Mouse (Mus musculus) T-helper 2 cell (primary cell): Measurements from ENCODE around the gene Dnajb11.

Experiments used
- in situ Hi-C: fragments of 300-600 bp; cut with MboI, MseI; formaldehyde crosslinking; loops from one replicate; pipeline ENCODE4 v1.15.1; 2025; ENCODE audit warnings: high pct_unique_total_duplicates

The Dnajb11 gene

DNA sequence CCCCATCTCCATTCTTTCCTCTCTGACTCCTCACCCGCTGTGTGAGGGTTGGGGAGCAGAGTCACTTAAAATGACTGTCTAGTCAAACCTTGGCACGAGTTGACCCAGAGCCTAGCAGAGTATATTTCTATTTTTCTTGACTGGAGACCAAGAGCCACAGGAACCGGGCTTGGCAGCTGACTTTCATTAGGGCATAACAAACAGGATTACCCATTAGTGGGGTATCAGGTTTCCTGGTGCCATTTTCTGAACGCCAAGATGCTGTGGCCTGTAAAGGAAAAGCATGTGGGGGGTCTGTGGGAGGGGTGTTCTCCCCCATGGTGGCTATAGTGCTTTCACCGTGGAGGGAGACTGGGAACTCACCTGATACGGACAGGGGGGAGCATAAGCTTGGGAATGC lies 23.3 kb downstream of the Dnajb11 start:
- in situ Hi-C loops, result no loop called here

- in situ Hi-C loops, result no loop called here
Observed at GRCm38 (mm10) chr16:22881487-22881886, 23.8 kb downstream of the Dnajb11 start.

GRCm38 (mm10) chr16:22883441-22883840 lies 25.8 kb downstream of the Dnajb11 start:
- in situ Hi-C loops, result no loop called here

DNA sequence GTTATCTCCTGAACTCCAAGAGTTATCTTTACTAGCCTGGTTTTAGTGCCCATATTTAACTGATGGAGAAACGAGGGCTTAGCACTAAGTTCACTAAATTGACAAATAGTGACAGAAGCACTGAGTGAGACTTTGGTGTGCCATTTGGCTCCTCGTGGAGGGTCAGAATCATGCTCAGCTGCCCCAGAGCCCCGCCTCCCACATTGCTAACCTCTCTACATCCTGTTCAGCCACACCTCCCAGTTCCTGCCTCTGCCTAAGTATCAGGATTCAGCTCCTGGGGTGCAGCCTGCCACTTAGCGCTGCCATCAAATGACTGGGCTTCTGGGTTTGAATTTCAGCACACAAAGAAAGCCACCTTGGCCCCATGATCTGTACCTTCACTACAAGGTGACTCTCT lies 27.7 kb downstream of the Dnajb11 start:
- in situ Hi-C loops, result no loop called here

DNA sequence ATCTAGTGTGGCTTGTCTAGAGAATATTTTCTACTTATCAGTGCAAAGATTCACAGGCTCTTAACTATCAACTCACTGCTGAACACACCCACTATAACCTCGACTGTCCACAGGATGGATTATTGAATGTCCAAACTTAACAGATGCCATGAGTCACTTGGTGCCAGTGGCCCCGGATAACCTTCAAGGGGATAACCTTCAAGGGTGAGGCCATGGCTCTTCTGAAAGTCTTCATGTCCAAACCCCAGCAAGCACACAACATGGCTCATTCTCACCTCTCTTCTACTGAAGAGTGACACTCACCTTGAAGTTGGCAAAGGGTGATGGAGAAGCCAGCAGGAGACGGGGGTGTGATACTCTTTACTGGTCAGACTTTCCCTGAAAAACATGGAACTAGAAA lies 29.1 kb downstream of the Dnajb11 start:
- in situ Hi-C loops, result no loop called here

DNA sequence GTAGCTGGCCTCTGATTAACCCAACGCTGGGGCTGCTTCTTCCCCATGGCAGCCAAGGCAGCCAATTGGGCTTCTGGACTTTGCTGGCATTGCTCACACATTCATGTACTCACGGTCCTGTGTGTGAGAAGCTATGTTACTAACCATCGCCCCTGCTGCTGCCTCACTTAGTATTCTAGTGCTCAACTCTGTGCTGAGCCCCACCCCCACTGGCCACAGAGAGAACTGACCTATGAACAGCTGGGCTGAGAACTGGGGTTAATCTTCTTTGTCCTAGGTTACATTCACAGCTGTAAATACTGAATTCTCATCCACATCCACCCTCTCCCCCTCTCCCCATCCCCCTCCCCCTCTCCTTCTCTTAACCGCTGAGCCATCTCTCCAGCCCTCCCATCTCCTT lies 31.2 kb downstream of the Dnajb11 start:
- in situ Hi-C loops, result no loop called here

DNA sequence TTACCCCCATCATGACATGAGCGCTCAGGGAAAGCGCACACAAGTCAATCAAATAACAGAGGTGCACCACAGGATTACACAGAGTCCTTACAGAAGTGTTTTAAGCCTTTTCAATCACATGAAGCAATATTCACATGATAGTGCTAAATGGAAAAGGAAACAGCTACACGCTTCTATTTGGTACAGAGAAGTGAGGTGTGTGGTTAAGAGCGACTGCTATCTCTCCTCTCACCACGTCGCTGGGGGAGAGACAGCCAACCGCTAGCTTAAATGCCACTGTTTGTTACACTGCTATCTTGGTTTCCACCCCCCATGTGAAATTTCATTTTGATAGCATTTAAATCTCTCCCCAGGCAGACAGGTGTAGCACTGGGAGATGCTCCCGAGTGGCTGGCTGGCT lies 32.1 kb downstream of the Dnajb11 start:
- in situ Hi-C loops, result no loop called here

DNA sequence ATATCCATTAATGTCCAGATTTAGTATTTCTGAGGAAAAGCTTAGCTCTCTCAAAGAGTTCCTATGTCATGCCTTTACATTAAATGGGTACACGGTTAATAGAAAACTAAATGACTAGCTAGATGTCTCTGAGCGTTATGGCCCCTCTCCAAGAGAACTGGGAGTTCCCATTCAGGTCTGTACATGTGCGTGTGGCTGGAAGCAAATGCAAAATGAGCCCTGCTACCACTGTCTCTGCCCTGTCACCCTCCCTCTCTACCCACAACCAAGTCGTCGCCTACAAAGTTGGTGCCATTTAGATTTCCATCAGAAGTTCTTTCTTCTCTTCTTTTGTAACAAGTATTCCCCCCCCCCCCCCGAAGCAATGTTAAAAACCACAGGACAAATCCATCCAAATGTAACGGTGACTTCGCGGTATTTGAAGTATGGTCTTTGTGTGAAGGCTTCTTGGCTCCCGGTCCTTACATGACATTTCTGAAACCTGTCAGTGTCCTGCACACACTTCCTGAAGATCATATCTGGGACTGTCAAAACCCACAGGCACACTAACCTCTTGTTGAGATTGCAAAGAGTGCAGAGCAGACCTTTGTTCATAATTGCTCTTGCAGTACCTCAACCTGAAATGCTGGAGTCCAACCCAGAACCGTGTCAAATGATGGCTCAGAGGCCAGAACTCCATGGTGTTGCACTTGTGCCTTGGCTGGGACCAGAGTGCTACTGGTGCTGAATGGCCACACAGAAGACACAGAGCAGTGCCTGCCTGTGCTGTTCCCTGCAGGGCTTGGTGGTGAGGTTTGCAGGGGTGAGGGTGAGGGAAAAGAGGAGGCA lies 33.3 kb downstream of the Dnajb11 start, which contains the start of gene Ahsg:
Ahsg (plus strand) TSS at position 595 of the 828 bp plus-strand sequence.
- in situ Hi-C loops, result no loop called here

DNA sequence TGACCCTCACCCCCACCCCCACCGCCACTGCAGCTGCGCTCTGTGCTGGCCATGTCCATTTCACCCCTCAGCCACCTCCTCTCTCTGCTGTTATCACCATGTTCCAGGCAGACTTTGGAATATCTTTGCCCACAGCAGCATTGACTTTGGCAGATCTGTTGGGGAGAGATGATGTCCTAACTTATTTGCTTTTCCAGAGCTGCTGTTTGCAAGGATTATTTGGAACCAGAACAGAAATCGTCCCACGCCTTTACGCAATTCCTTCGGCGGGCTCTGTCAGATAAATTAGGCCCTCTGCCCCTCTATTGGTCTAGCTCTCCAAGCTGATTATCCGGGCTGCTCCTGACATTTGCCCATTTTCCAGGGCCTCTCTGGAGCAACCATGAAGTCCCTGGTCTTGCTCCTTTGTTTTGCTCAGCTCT lies 34.1 kb downstream of the Dnajb11 start:
- in situ Hi-C loops, result no loop called here

GRCm38 (mm10) chr16:22894095-22894494 lies 36.5 kb downstream of the Dnajb11 start:
- in situ Hi-C loops, result no loop called here

- in situ Hi-C loops, result no loop called here
Observed at GRCm38 (mm10) chr16:22896618-22897017, 39.0 kb downstream of the Dnajb11 start.

GRCm38 (mm10) chr16:22899346-22899745 lies 41.7 kb downstream of the Dnajb11 start:
- in situ Hi-C loops, result no loop called here

DNA sequence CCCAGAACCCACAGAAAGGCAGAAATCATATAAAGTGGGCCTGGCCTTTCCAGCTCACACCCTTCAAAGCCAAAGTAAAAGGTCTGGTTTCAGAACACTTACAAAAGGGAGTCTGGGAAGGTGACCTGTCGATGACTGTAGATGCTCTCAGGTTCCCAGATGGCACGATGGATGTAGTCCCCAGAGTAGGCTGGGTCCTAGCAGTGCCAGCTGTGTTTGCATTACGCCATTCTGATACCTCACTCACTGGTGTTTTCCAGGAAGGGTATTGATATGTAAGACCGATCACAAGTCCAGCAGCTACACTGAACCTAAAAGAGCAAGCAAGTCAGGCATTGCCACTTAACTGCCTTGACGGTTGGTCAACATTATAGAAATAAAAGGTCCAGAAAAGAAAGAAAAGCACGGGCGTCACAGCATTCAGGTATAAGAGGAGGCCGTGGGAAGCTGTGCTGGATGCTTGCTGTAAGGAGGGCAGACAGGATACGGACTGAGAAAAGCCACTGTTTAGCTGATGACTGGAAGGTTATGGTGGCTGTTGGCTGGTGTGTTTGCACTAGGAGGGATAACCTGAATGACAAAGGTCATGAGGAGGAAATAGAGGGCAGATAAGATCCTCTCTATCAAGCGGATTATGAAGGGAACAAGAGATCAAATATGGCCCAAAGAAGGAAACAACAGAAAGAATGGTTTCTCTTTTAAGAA lies 42.4 kb downstream of the Dnajb11 start:
- in situ Hi-C loops, result no loop called here

DNA sequence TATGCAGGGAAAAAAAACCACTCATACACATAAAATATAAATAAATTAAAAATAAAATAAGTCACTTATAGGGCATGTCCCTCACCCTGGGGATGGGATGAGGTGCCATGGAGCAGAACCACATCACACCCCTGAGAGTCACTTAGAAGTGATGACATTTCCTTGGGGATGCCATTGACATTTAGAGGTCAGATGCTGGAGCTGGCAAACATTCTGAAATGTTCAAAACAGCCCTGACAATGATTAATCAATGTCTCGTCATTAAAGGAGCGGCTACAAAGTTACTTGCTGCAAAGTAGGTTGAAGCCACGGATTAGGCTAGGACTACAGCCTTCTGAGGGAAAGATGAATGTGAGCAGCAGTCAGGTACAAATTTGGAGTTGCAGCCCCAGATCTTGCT lies 43.7 kb downstream of the Dnajb11 start:
- in situ Hi-C loops, result no loop called here

GRCm38 (mm10) chr16:22909290-22909689 lies 51.6 kb downstream of the Dnajb11 start:
- in situ Hi-C loops, result no loop called here

- in situ Hi-C loops, result loop anchor here (10.0 kb wide), 1 partner anchor 1187 kb away; no protein-coding TSS in a partner anchor
Observed at GRCm38 (mm10) chr16:22911986-22912385, 54.3 kb downstream of the Dnajb11 start.

GRCm38 (mm10) chr16:22912886-22913285 lies 55.2 kb downstream of the Dnajb11 start:
- in situ Hi-C loops, result loop anchor here (10.0 kb wide), 1 partner anchor 1188 kb away; no protein-coding TSS in a partner anchor

GRCm38 (mm10) chr16:22914276-22914675 lies 56.6 kb downstream of the Dnajb11 start:
- in situ Hi-C loops, result loop anchor here (10.0 kb wide), 1 partner anchor 1189 kb away; no protein-coding TSS in a partner anchor

DNA sequence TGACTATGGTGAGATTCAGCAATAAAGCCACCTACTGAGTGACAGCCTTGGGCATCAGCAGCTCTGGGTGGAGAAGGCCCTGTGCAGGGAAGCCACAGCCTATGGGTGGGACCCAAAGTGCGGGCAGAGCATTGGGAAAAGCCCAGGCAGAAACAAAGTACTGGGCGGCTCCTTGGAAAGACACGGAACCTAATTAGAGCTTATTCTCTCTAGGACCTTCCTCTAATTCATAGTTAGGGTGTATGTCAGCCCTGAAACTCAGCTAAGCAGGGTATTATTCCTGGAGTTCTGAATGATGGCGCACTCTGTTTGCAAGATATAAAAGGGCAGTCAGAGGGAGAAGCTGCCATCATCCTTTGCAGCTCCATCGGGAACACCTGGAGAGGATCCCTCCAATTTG lies 60.4 kb downstream of the Dnajb11 start, which contains the start of gene Fetub:
Fetub (plus strand) TSS at position 301 of the 400 bp plus-strand sequence.
- in situ Hi-C loops, result loop anchor here (10.0 kb wide), 1 partner anchor 1193 kb away; no protein-coding TSS in a partner anchor

GRCm38 (mm10) chr16:22918664-22919312 lies 61.1 kb downstream of the Dnajb11 start:
- in situ Hi-C loops, result loop anchor here (10.0 kb wide), 1 partner anchor 1194 kb away; no protein-coding TSS in a partner anchor

- in situ Hi-C loops, result loop anchor here (10.0 kb wide), 1 partner anchor 1195 kb away; no protein-coding TSS in a partner anchor
Observed at GRCm38 (mm10) chr16:22919971-22920854, 62.6 kb downstream of the Dnajb11 start.
